ENCODE assay signal across 8 mouse cellular contexts in the genomic region with DNA sequence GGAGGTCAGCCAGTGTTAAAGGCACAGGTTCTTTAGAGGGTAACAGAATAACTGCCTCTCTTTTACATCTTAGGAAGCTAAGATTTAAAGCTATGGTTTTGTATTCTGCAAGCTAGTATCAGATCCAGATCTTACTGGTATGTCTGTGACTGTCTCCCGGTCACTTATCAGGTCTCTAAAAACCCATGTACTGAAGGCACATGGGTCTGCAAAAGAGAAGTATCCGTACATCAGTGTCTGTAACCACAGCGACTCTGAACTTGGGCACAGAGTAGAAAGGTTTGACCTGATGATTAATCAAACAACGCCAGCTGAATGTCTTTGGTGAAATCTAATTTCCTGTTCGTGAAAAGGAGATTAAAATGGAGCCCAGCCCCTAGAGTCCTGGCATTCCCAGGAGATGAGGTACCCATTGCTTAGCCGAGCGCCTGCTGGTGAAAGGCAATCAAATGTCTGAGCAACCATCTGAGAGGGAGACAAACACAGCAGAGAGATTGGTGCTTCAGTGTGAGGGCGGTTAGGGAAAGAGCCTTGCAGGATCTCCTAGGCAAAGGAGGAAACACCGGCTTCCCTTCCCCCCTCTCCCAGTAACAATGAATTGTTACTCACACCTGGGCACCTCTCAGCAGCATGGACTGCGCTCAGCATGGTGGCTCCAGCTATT.
DNase-seq lines count a peak whose midpoint lies in the region; TF ChIP-seq lines count a peak whose summit lies in the region.

No protein-coding gene starts in this region.

- H3K4me1 ChIP-seq in heart, embryonic 10.5 days: peaks cover 37% of the 10 kb centered on the region
- peaks cover 35% of the 10 kb centered on the region for H3K4me1 ChIP-seq in E14TG2a.4 (replicated peaks; ENCODE audit: low read depth, low read length)
- peaks cover 27% of the 10 kb centered on the region for H3K4me1 ChIP-seq in embryonic fibroblast, embryonic 13.5 days (ENCODE audit: control insufficient read depth, insufficient read depth, low read length)
- peaks cover 27% of the 10 kb centered on the region for H3K4me1 ChIP-seq in limb, embryonic 10.5 days

- 0 out of 2 replicates have a peak overlapping the region, but pooled peaks have one; percentile 22 for H3K4me3 ChIP-seq in heart, embryonic 10.5 days
- 0 out of 2 replicates have a peak overlapping the region, but pooled peaks have one; percentile 5 for H3K4me3 ChIP-seq in E14TG2a.4 (replicated peaks; ENCODE audit: low read length)
- no peak overlapping the region for H3K4me3 ChIP-seq in embryonic fibroblast, embryonic 13.5 days (ENCODE audit: insufficient read depth, low read length)
- peak overlapping the region; percentile 30; the same call in 1 of the 2 replicates for H3K4me3 ChIP-seq in limb, embryonic 10.5 days
- no peak overlapping the region for H3K4me3 ChIP-seq in layer of hippocampus, adult 2 months

- no peaks in the 10 kb centered on the region for H3K36me3 ChIP-seq in heart, embryonic 10.5 days
- no peaks in the 10 kb centered on the region for H3K36me3 ChIP-seq in E14TG2a.4 (ENCODE audit: insufficient read depth, low read length)
- H3K36me3 ChIP-seq in limb, embryonic 10.5 days: no peaks in the 10 kb centered on the region

- no peaks in the 10 kb centered on the region for H3K27me3 ChIP-seq in heart, embryonic 10.5 days (ENCODE audit: insufficient read depth, poor library complexity, severe bottlenecking)
- H3K27me3 ChIP-seq in E14TG2a.4 (ENCODE audit: insufficient read depth, low read length): peaks cover 20% of the 10 kb centered on the region
- no peaks in the 10 kb centered on the region for H3K27me3 ChIP-seq in limb, embryonic 10.5 days (ENCODE audit: low read depth, poor library complexity, severe bottlenecking)

- DNase-seq in heart, embryonic 10.5 days (ENCODE audit: low spot score): no peak
- DNase-seq in heart, adult 9 months (ENCODE audit: low spot score in 2 of 2): no peak
- DNase-seq in limb, embryonic 10.5 days (ENCODE audit: low spot score): peak; percentile 48
- no peak for DNase-seq in spleen, postnatal 4 days (ENCODE audit: low spot score in 2 of 2)
- DNase-seq in frontal cortex, adult 2 months (ENCODE audit: extremely low spot score in 1 of 2, low spot score in 1 of 2): no peak
- DNase-seq in layer of hippocampus, adult 2 months (ENCODE audit: low spot score in 2 of 2): no peak

- H3K9me3 ChIP-seq in heart, embryonic 10.5 days: no peaks in the 10 kb centered on the region
- H3K9me3 ChIP-seq in E14TG2a.4 (ENCODE audit: low read length): no peaks in the 10 kb centered on the region
- no peaks in the 10 kb centered on the region for H3K9me3 ChIP-seq in limb, embryonic 10.5 days (replicated peaks)

- no peak for TF ChIP-seq CTCF in E14TG2a.4 (conservative IDR thresholded peaks at IDR 0.05; ENCODE audit: low read length)
- TF ChIP-seq CTCF in embryonic fibroblast, embryonic 13.5 days (IDR thresholded peaks at IDR 0.05; ENCODE audit: borderline replicate concordance, insufficient read depth, low read length): no peak
- no peak for TF ChIP-seq CTCF in layer of hippocampus, adult 2 months (conservative IDR thresholded peaks at IDR 0.05)

- peak overlapping the region; percentile 95 for H3K27ac ChIP-seq in heart, embryonic 10.5 days
- peak overlapping the region; percentile 23 for H3K27ac ChIP-seq in embryonic fibroblast, embryonic 13.5 days (ENCODE audit: insufficient read depth, low read length)
- peak overlapping the region; percentile 91 for H3K27ac ChIP-seq in limb, embryonic 10.5 days
- H3K27ac ChIP-seq in layer of hippocampus, adult 2 months: no peak overlapping the region

- no peak for TF ChIP-seq POLR2A in embryonic fibroblast, embryonic 13.5 days (IDR thresholded peaks at IDR 0.05; ENCODE audit: low read depth, low read length)

- 24% methylated on average over 10 of the region's 10 CpGs for WGBS in heart, embryonic 10.5 days
- 31% methylated on average over 10 of the region's 10 CpGs for WGBS in limb, embryonic 10.5 days

Comparison
In these comparisons a context has a peak if more than half of its experiments do, and no peak if none do; other contexts are left out.
1. H3K4me3 ChIP-seq: peak in heart, embryonic 10.5 days (single experiment), E14TG2a.4 (single experiment) and limb, embryonic 10.5 days (single experiment); none in embryonic fibroblast, embryonic 13.5 days (single experiment) and layer of hippocampus, adult 2 months (single experiment).